12 mouse cellular contexts compared by ENCODE assay signal in the genomic region with DNA sequence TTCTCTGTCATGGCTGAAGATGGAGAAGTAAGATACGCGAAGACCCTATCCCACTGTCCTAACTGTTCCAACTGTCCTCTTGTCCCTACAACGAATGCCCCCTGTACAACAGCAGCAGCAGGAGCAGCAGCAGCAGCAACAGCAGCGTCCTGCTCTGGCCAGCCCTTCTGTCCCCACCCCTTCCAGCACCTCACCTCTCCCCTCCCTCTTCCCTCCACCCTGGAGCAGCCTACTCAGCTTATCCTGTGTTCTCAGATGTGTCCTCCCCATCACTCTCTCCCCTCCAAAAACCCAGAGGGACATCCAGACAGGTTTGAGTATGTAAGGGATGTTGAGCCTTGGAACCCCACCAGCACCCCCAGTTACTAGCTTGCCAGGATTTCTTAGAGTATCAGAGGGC. TPM values are rescaled to one million over a fixed set of nuclear protein-coding genes. Genes with fewer than 3 reads are reported as not detected.
A peak's percentile ranks its signal among the peaks of the same experiment; 100 is the strongest.
DNase-seq lines count a peak whose midpoint lies in the region; ATAC-seq lines count a peak whose summit lies in the region.
"Had no signal": no experiment of that assay in that cellular context is flagged by ENCODE, and none has a peak within 500 bp of the region (broad histone marks: within the 10 kb centered on the region; RNA-seq: fewer than 3 reads in every experiment).

A gene (minus strand): TSS at position 170 of the 400 bp plus-strand sequence.

- H3K27ac ChIP-seq in kidney, embryonic 14.5 days (ENCODE audit: low read depth, low read length), result no peak within 1 kb of the TSS
- no peak within 1 kb of the TSS for H3K27ac ChIP-seq in brown adipose tissue, adult 24 weeks (replicated peaks; ENCODE audit: low read depth, low read length)
- H3K27ac ChIP-seq in hindbrain, embryonic 14.5 days, result no peak within 1 kb of the TSS
- H3K27ac ChIP-seq in midbrain, embryonic 12.5 days (replicated peaks), result no peak within 1 kb of the TSS

- peak; percentile 20; the same call in 1 of the 2 replicates for ATAC-seq in kidney, embryonic 14.5 days (ENCODE audit: low FRiP score, low TSS enrichment)
- ATAC-seq in hindbrain, embryonic 14.5 days (ENCODE audit: low FRiP score), result no peak
- no peak for ATAC-seq in midbrain, embryonic 12.5 days (ENCODE audit: low FRiP score, low read depth)
- ATAC-seq in erythroid progenitor cell, adult 5-6 weeks (replicated peaks; ENCODE audit: low FRiP score, poor library complexity, severe bottlenecking), result no peak

- DNase-seq in kidney, postnatal 4 days, result no peak
- no peak for DNase-seq in hindbrain, embryonic 14.5 days (ENCODE audit: low spot score)
- DNase-seq in gastrocnemius, postnatal 4 days (ENCODE audit: low spot score in 2 of 2), result no peak
- DNase-seq in gastrocnemius, postnatal 10 days, result no peak
- DNase-seq: cerebellum, postnatal 10 days; kidney, adult 8-10 months; right cerebral cortex, adult 18-20 months had no signal

- no peaks in the 10 kb centered on the region for H3K36me3 ChIP-seq in kidney, embryonic 14.5 days (ENCODE audit: control insufficient read depth, insufficient read depth, low read length)
- H3K36me3 ChIP-seq in hindbrain, embryonic 14.5 days (replicated peaks; ENCODE audit: control insufficient read depth, insufficient read depth), result no peaks in the 10 kb centered on the region
- no peaks in the 10 kb centered on the region for H3K36me3 ChIP-seq in midbrain, embryonic 12.5 days

- 60% methylated on average over 4 of the region's 4 CpGs for WGBS in kidney, embryonic 14.5 days
- 61% methylated on average over 4 of the region's 4 CpGs for WGBS in hindbrain, embryonic 14.5 days
- WGBS in midbrain, embryonic 12.5 days, result 58% methylated on average over 4 of the region's 4 CpGs

- H3K4me3 ChIP-seq in kidney, embryonic 14.5 days (ENCODE audit: low read length), result peak within 1 kb of the TSS; percentile 18; the same call in 1 of the 2 replicates
- peak within 1 kb of the TSS; percentile 37; the same call in 1 of the 2 replicates for H3K4me3 ChIP-seq in brown adipose tissue, adult 24 weeks (ENCODE audit: insufficient read depth, low read depth, low read length)
- peak within 1 kb of the TSS; percentile 11 for H3K4me3 ChIP-seq in hindbrain, embryonic 14.5 days (replicated peaks; ENCODE audit: low read length)
- peak within 1 kb of the TSS; percentile 22 for H3K4me3 ChIP-seq in midbrain, embryonic 12.5 days

- peaks cover 8% of the 10 kb centered on the region; the same call in 1 of the 2 replicates for H3K4me1 ChIP-seq in kidney, embryonic 14.5 days (ENCODE audit: control insufficient read depth, insufficient read depth, low read length)
- no peaks in the 10 kb centered on the region; the same call in 1 of the 2 replicates for H3K4me1 ChIP-seq in brown adipose tissue, adult 24 weeks (ENCODE audit: control insufficient read depth, insufficient read depth, insufficient read length, low read length)
- H3K4me1 ChIP-seq in hindbrain, embryonic 14.5 days (replicated peaks; ENCODE audit: control insufficient read depth, insufficient read depth, low read length), result peaks cover 35% of the 10 kb centered on the region
- H3K4me1 ChIP-seq in midbrain, embryonic 12.5 days, result peaks cover 15% of the 10 kb centered on the region

- peak within 1 kb of the TSS; percentile 48 for H3K4me2 ChIP-seq in kidney, embryonic 14.5 days (replicated peaks; ENCODE audit: low read depth, low read length)
- peak within 1 kb of the TSS; percentile 46 for H3K4me2 ChIP-seq in hindbrain, embryonic 14.5 days (replicated peaks)
- H3K4me2 ChIP-seq in midbrain, embryonic 12.5 days (replicated peaks), result peak within 1 kb of the TSS; percentile 52

- H3K27me3 ChIP-seq in kidney, embryonic 14.5 days (ENCODE audit: control insufficient read depth, insufficient read depth, low read length), result no peaks in the 10 kb centered on the region; the same call in 1 of the 2 replicates
- no peaks in the 10 kb centered on the region for H3K27me3 ChIP-seq in hindbrain, embryonic 14.5 days (ENCODE audit: control insufficient read depth, insufficient read depth, low read length)
- H3K27me3 ChIP-seq in midbrain, embryonic 12.5 days, result peaks cover 15% of the 10 kb centered on the region

- H3K9me3 ChIP-seq in kidney, embryonic 14.5 days (ENCODE audit: control insufficient read depth, low read length), result no peaks in the 10 kb centered on the region
- H3K9me3 ChIP-seq in hindbrain, embryonic 14.5 days (ENCODE audit: control insufficient read depth, low read length), result no peaks in the 10 kb centered on the region
- no peaks in the 10 kb centered on the region for H3K9me3 ChIP-seq in midbrain, embryonic 12.5 days

- no peak within 1 kb of the TSS for H3K9ac ChIP-seq in kidney, embryonic 14.5 days (ENCODE audit: low read depth, low read length)
- peak within 1 kb of the TSS; percentile 35; the same call in 1 of the 2 replicates for H3K9ac ChIP-seq in hindbrain, embryonic 14.5 days
- H3K9ac ChIP-seq in midbrain, embryonic 12.5 days (replicated peaks), result no peak within 1 kb of the TSS; the same call in 1 of the 2 replicates

RNA-seq across cellular contexts. Expression of the gene that starts here (rescaled TPM):
- polyA plus RNA-seq in kidney, embryonic 14.5 days (2014; fragmentation: Nextera tagmentation; extraction: Ambion mirVana), result 1.8 and 2.4 TPM in 2 replicates
- polyA plus RNA-seq in brown adipose tissue, adult 24 weeks (2012; ENCODE audit: insufficient read depth, insufficient read length, missing spikeins), result not detected in 2 replicates
- polyA plus RNA-seq in hindbrain, embryonic 14.5 days (2014; fragmentation: Nextera tagmentation; extraction: Ambion mirVana), result 2.6 and 4.2 TPM in 2 replicates
- polyA plus RNA-seq in midbrain, embryonic 12.5 days (2016; fragmentation: Nextera tagmentation; extraction: Ambion mirVana), result 8.4 and 20.6 TPM in 2 replicates
- total RNA-seq in erythroid progenitor cell, adult 5-6 weeks (2015; ENCODE audit: low replicate concordance), result not detected in 2 replicates
- not detected in 2 replicates for total RNA-seq in erythroid progenitor cell, adult 5-6 weeks (2017; ENCODE audit: low replicate concordance)
- 1 to 10 TPM in 1 of 2 experiments, under 1 TPM in 1; 0.83 to 1.3 TPM for total RNA-seq in gastrocnemius, postnatal 4 days (2021)
- 1 to 10 TPM; 1.2 to 3.0 TPM for total RNA-seq in gastrocnemius, postnatal 10 days (2021)
- total RNA-seq: MEL had no signal
